Mouse (Mus musculus) embryo, embryonic 9.5 days (tissue): ENCODE data around the gene Cdyl.

ENCODE experiments used
- DNase-seq: peaks from one replicate; pipeline ENCODE4 v3.0.0-alpha.2; 2017; ENCODE audit errors: extremely low spot score

Cdyl gene

DNA sequence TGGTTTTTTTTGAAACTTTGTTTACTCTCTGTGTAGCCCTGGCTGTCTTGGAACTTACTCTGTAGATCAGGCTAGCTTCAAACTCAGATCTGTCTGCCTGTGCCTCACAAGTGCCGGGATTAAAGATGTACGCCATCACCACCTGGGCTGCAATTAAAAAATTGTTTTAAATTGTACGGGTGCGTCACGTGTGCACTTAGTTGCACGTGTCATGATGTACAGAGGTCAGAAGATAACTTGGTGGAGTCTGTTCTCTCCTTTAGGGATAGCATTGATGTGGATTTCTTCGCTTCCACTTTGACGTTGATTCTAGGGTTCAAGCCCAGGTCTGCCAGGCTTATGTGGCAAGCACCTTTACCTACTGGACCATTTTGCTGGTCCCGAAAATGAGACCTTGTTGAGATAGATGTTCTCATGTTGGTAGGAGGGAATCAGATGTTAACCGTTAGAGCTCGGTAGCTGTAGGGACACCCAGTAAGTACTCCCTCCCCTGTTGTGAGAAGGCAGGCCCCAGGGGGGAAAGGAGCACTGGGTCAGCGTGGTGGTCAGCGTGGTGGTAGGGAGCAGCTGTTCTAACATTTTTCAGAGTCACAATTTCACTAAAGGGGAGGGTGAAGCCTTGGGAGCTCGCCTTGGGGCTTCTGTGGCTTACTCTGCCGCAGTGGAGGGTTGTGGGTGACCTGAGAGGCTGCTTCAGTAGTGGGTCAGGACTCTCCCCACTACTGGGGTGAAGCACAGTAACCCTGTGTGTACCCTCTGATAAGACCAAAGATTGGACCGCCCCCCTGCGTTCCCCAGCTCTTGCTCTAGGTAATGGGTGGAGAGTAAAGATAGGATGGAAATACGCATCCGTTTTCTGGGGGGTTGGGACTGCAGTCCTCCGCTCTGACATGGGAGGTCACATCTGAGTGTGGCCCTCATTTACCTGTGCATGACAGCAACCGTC is 97.0 kb downstream of the Cdyl start:
- DNase-seq: no peak

- no peak for DNase-seq
Measured at GRCm38 (mm10) chr13:35760372-35760771, 100.7 kb downstream of the Cdyl start.

GRCm38 (mm10) chr13:35764559-35764958 is 104.9 kb downstream of the Cdyl start:
- no peak for DNase-seq

DNA sequence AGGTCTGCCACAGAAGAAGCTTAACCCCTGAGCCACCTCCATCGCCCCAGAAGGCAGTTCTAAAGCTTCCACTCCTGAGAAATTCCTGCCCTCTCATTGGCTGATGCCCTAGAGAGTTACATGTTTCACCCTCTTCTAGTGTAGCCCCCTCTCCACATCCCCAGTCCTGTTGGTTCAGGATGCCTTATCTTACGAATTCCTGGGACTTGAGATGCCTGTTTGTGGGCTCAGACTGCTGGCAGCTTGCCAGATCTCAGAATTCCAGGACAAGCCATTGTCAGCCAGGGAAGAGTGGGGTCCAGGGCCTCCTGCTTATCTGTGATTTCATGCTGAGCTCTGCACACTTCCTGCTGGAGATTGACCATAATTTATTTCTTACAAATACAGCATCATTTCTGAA is 106.2 kb downstream of the Cdyl start:
- no peak for DNase-seq

- DNase-seq: no peak
Measured at GRCm38 (mm10) chr13:35769673-35770072, 110.0 kb downstream of the Cdyl start.

DNA sequence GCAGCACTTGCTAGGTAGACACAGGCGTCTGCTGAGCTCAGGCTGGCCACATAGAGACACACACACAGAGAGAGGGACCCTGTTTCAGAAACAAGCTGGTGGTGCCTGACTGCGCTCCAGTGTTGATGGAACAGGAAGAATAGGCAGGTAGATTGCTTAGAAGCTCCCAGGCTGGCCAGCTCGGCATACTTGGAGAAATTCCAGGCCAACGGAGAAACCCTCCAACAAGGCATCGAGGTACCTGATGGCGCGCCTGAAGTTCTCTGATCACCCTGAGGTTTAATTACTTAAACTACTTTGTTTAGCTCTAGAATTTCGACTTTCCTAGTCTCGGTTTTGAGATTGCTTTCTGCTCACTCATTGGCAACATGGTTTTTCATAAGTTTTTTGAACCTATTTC is 110.8 kb downstream of the Cdyl start:
- DNase-seq: no peak

DNA sequence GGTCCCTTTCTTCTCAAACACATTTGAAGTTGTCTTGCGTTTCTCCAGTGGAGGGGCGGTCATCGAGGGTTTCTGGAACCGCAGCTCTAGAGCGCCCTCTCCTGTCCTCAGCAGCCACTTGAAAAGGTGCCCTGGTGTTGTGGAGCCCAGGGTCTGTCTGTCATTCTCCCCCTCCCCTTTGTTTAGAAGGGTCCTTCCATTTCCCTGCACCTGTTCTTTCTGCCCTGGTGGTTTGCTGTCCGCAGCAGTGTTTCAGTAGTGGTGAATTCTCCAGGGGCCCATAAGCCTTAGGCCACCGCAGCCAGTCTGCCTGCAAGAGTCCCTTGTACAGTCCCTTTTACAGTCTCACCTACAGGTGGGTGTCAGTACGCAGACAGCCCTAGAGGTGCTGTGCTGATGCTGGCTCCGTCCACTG is 112.3 kb downstream of the Cdyl start:
- peak; percentile 17 for DNase-seq

DNA sequence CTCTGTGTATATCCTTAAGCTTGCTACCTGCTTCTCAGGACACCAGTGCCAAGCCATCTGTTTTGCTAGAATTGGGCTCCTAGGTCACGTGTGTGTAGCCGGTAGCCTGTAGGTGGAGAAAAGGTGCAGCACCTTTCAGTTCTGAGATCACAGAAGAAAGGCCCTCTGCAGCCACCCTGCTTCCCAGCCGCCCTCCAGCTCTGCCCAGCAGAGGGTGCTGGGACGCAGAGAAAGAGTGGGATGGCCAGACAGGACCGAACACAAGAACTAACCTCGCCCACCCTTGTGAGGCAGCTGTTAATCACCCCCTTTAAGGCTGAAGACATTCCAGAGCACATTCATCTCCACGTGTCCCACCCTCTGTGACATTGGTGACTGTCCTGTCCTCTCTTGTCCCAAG is 114.1 kb downstream of the Cdyl start:
- no peak for DNase-seq

DNA sequence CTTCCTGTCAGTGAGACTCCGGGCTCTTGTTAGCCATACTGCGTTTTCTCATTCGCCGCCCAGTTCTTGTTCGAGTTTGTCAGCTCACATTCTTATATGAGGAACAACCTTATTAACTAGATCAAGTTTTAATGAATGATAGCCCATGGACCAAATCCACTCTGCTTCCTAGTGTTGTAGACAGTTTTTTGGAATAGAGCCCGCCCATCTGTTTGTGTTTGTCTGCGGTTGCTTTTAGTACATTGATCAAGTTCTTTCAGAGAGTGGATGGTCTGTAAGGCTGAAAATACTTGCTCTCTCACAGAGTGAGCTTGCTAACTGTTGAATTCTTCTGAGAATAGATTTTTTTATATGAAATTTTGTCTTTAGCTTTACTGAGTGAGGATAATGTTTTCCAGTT is 116.5 kb downstream of the Cdyl start:
- no peak for DNase-seq

DNA sequence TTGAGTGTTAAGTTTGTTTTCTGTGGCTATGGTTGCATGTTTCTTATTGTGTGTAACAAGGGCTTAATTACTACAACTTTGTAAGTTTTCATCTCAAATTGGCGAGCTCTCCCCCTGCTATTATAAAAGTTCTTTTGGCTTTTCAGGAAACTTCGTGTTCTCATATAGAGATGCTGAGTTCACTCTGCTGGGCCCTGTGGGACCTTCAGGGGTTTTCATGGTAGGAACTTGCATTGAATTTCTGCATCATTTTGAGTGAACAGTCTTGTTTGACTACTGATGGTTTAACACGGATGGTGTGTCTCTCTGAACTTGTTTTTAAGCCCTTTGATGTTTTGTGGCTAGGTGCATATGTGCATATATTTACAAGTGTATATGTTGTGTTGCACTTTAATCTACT is 121.1 kb downstream of the Cdyl start:
- no peak for DNase-seq

GRCm38 (mm10) chr13:35781755-35782154 is 122.1 kb downstream of the Cdyl start:
- DNase-seq: no peak

- DNase-seq: peak; percentile 26
Measured at GRCm38 (mm10) chr13:35782949-35783348, 123.3 kb downstream of the Cdyl start.

DNA sequence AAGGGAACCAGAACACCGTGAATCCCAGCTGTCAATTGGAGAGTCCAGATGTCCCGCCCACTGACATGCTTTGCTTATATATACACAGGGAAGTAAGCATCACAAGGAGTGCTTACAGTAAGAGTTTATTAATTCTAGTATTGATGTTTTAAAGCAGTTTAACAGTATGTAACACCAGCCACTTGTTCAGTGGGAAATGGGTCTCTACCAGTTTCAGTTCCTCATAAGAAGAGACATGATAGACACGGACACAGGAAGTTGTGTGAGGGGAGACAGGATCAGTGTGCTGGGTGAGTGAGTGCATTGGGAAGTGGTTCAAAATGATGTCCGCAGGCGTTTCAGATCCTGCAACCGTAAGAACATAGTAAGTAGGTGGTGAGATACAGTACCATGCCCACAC is 123.9 kb downstream of the Cdyl start:
- no peak for DNase-seq

DNA sequence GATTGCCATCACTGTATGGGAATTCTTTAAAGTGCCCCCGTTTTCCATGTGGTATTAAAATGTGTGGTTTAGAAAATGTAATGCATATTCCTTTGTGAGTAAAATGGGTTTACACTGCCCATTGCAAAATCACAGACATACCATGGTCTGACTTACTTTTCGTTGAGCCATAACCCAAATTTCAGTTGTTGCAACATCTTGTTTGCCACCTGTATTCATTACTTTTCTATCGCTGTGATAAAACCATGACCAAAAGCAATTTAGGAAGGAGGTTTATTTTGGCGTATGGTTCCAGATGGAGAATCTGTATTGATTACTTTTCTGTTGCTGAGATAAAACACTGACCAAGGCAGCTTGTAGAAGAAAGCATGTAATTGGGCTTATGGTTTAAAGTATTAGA is 124.6 kb downstream of the Cdyl start:
- no peak for DNase-seq

GRCm38 (mm10) chr13:35785330-35785939 is 125.8 kb downstream of the Cdyl start:
- no peak for DNase-seq

GRCm38 (mm10) chr13:35786726-35787399 is 127.2 kb downstream of the Cdyl start:
- no peak for DNase-seq

GRCm38 (mm10) chr13:35789577-35789976 is 129.9 kb downstream of the Cdyl start:
- no peak for DNase-seq

GRCm38 (mm10) chr13:35790431-35790830 is 130.8 kb downstream of the Cdyl start:
- DNase-seq: no peak

- no peak for DNase-seq
Measured at GRCm38 (mm10) chr13:35794309-35794708, 134.7 kb downstream of the Cdyl start.

- no peak for DNase-seq
Measured at GRCm38 (mm10) chr13:35794774-35795173, 135.1 kb downstream of the Cdyl start.

DNA sequence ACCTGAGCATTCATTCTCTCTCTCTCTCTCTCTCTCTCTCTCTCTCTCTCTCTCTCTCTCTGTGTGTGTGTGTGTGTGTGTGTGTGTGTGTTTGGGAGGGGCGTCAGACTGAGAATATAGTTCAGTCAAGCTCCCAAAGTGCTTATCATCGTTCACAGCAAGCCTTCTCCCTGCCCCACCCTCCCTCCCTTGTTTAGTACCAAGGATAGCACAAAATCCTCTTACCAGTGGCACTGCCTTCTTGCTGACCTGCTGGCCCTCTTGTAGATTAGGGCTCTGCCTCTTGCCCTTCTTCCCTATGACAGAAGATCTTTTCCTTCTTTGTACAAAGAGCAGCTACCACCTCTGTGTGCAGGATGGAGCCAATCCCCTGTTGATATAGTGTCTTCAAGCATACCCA is 136.3 kb downstream of the Cdyl start:
- DNase-seq: no peak

GRCm38 (mm10) chr13:35796352-35796751 is 136.7 kb downstream of the Cdyl start:
- DNase-seq: no peak
